Mouse (Mus musculus) small intestine, adult 2 months (tissue): ENCODE data around the gene Cib4.

Experiments
- CTCF ChIP-seq: fragments of 200-500 bp; IDR thresholded peaks from 2 replicates; pipeline ENCODE4 v1.5.1; 2012; ENCODE audit warnings: low read depth, mild to moderate bottlenecking, control low read depth, inconsistent platforms, low read length, moderate library complexity, mixed read lengths; ENCODE audit not compliant: insufficient replicate concordance, insufficient read length; ENCODE audit errors: extremely low read depth
- POLR2A ChIP-seq: fragments of 200-500 bp; IDR thresholded peaks from 2 replicates; pipeline ENCODE4 v1.6.1; 2012; ENCODE audit warnings: low read depth, mild to moderate bottlenecking, control low read depth, inconsistent platforms, low read length, moderate library complexity

DNA sequence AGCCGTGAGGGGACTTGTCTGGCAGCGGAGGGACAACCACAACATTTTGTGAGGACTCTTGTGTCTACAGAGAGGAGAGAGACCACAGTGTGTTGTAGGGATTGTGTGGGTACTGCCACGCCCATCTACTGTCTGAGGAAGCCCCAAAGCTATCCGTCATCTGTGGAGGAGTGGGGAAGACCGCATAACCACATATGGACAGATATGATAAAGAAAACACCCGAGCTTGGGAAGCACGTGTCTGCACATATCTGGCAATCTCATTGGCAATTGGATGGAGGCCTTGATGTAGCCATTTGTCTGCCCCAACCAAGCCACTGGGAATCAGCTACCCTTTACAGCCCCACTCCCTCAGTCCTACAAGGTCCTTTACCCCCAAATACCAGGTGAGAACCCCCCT is 30.6 kb upstream of the Cib4 start:
- TF ChIP-seq POLR2A, result no peak
- TF ChIP-seq CTCF, result no peak
